Mouse (Mus musculus): Measurements from ENCODE around the gene Slc16a10. TPM values are rescaled to one million over a fixed set of nuclear protein-coding genes. Genes with fewer than 3 reads are reported as not detected.

Gene Slc16a10
- polyA plus RNA-seq, 1 experiment = 11.0 TPM

- TF ChIP-seq GATA1 (IDR thresholded peaks at IDR 0.05; ENCODE audit: low read length) = no peak
These were observed 72.8 kb downstream of the Slc16a10 start for GRCm38 (mm10) chr10:40069270-40069669.

DNA sequence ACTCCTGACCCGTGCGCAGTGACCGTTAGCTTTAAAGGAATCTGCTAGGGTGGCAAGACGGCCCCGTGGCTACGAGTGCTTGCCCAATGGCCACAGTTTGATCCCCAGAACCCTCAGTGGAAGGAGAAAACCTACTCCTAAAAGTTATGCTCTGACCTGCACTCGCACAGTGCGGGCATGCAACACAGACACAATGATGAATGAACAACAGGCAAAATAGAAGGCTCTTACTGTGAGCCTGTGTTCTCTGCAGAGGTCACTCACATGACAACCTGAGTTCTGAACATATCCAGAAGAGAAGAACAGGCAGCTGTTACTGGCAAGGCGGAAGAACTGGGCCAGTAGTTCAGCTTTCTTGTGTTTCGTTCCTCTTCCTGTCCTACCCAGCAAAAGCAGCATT lies 73.5 kb downstream of the Slc16a10 start:
- no peak for TF ChIP-seq GATA1 (IDR thresholded peaks at IDR 0.05; ENCODE audit: low read length)

DNA sequence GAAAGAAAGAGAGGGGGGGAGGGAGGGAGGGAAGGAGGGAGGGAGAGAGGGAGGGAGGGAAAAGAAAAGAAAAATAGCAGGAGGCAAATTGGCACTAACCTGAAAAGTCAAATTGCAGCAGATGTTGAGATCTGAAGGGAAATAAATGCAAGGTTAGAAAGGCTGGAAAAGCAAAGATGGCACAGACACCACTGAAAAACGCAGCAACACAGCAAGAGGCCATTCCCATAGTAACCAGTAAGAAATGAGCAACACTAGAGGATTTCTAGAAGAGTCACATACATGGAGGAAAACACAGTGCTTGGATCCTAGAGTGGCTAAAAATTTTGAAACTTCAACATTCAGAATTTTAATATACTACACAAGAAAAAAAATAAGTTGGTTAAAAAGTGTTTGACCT lies 74.5 kb downstream of the Slc16a10 start:
- TF ChIP-seq GATA1 (IDR thresholded peaks at IDR 0.05; ENCODE audit: low read length) = no peak

- TF ChIP-seq GATA1 (IDR thresholded peaks at IDR 0.05; ENCODE audit: low read length) = no peak
These were observed 75.0 kb downstream of the Slc16a10 start for GRCm38 (mm10) chr10:40067071-40067470.

- no peak for TF ChIP-seq GATA1 (IDR thresholded peaks at IDR 0.05; ENCODE audit: low read length)
These were observed 76.7 kb downstream of the Slc16a10 start for GRCm38 (mm10) chr10:40065357-40065756.

GRCm38 (mm10) chr10:40063291-40063890 lies 78.7 kb downstream of the Slc16a10 start:
- TF ChIP-seq GATA1 (IDR thresholded peaks at IDR 0.05; ENCODE audit: low read length) = no peak

GRCm38 (mm10) chr10:40062812-40063211 lies 79.2 kb downstream of the Slc16a10 start:
- TF ChIP-seq GATA1 (IDR thresholded peaks at IDR 0.05; ENCODE audit: low read length) = no peak

DNA sequence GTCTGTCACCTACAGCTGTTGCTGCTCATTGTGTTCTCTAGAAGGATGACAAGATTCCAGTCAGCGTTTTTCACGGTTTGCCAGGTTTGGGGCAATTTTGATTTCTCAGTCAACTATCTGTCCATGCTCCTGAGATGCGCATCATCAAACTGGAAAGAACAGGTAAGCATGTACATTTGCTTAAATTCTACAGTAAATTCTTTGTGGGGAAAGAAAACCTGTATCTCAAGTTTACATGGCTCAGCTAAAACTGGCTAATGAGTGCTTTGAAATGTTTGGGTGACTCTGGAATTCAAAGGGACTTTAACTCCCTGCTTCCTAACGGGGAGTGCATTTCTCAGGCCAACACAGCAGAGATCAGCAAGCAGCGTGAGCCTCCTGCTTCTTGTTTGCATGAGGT lies 80.1 kb downstream of the Slc16a10 start:
- no peak for TF ChIP-seq GATA1 (IDR thresholded peaks at IDR 0.05; ENCODE audit: low read length)

GRCm38 (mm10) chr10:40058786-40059120 lies 83.3 kb downstream of the Slc16a10 start:
- no peak for TF ChIP-seq GATA1 (IDR thresholded peaks at IDR 0.05; ENCODE audit: low read length)

DNA sequence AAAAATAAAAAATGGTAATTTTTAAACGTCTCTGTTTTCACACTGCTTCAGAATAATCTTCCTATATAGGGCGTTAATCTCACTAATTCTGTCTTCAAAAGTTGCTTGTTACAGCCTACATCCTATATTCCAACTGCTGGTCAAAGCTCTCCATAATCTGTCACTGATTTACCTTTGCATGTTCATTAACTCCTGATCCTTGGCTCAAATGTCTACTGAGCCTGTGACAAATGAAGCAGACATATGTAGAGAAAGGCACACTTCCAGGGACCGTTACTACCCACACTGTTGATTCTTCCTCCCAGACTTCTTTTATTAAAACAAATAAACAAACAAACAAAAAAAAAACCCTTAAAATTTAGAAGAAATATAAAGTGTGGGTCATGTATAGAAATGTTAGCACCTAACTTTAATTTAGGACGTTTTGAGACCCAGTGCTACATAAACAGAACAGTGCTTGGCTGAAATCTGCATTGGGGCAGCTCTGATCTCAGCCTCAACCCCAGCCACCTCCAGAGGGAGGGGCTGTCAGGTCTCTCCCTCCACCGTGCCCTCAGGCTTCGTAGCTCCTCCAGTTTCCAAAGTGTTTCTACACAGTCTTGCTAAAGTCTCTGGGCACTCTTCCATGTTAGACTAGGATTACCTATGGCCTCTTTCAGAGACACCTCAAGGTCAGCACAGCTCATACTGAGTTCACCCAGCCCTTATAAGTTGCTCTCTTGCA lies 83.8 kb downstream of the Slc16a10 start:
- TF ChIP-seq GATA1 (IDR thresholded peaks at IDR 0.05; ENCODE audit: low read length) = no peak

DNA sequence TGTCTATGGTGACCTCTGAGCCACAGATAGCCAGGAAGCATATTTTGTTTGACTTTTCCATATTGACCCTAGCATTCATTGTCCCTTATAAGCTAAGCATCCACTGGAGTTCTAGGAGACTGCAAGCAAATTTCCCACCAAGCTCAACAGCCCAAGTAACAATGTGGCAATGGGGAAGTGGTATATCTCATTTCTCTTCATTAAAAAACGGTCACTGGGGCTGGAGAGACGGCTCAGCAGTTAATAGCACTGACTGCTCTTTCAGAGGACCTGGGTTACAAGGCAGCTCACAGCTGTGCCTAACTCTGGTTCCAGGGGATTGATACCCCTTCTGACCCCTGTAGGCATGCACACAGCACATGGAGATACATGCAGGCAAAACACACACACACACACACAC lies 84.4 kb downstream of the Slc16a10 start:
- TF ChIP-seq GATA1 (IDR thresholded peaks at IDR 0.05; ENCODE audit: low read length) = no peak

- no peak for TF ChIP-seq GATA1 (IDR thresholded peaks at IDR 0.05; ENCODE audit: low read length)
These were observed 87.6 kb downstream of the Slc16a10 start for GRCm38 (mm10) chr10:40054455-40054854.

DNA sequence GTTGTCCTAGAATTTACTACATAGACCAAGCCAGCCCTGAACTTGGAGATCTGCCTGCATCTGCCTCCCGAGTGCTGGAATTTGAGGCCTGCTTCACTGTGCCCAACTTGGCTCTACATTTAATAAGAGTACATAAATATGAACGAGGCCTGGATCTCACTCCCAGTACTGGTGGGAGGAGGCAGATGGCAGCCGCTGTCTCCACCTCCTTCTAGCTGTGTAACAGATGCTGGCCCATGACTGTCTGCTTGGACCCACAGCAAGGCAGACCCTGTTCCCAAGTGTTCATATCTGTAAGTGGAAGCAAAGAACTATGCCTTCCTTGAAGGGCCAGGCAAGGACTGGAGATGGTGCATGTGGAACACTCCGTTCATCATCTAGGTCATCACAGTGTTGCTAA lies 88.2 kb downstream of the Slc16a10 start:
- no peak for TF ChIP-seq GATA1 (IDR thresholded peaks at IDR 0.05; ENCODE audit: low read length)

DNA sequence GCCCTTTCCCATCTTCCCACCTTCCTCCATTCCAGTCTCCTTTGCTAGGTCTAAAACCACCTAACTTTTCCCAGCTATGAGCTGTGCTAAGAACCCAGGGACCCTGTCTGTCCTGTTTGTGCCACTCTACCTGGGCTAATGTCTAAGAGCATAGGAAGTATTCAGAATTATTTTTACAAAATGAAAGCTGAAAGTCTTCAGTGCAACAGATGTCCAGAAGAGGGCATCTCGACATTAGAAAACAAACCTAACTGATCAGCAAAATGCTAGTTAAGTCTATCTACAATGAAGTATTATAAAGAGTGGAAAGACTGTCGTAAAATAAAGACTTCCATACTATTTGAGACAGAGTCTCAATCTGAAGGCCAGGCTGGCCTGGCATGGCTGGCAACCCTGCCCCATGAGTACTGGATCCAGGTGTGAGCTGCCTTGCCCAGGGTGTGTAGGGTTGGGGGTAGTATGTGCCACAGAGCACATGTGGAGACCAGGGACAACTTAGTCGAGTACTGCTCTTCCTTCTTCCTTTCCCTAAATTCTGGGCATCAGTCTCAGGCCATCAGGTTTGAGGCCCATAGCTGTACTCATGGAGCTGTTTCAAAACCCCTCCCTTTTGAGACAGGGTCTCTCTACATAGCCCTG lies 88.7 kb downstream of the Slc16a10 start:
- no peak for TF ChIP-seq GATA1 (IDR thresholded peaks at IDR 0.05; ENCODE audit: low read length)

- TF ChIP-seq GATA1 (IDR thresholded peaks at IDR 0.05; ENCODE audit: low read length) = no peak
These were observed 90.1 kb downstream of the Slc16a10 start for GRCm38 (mm10) chr10:40051997-40052396.

- TF ChIP-seq GATA1 (IDR thresholded peaks at IDR 0.05; ENCODE audit: low read length) = no peak
These were observed 91.3 kb downstream of the Slc16a10 start for GRCm38 (mm10) chr10:40050763-40051162.

GRCm38 (mm10) chr10:40041339-40041738 lies 100.7 kb downstream of the Slc16a10 start:
- TF ChIP-seq GATA1 (IDR thresholded peaks at IDR 0.05; ENCODE audit: low read length) = no peak
